Mouse (Mus musculus) T-cell, adult 66 days (primary cell): ENCODE measurements around the gene Scn11a. TPM values are rescaled to one million over a fixed set of nuclear protein-coding genes. Genes with fewer than 3 reads are reported as not detected.

Source experiments
- total RNA-seq, 2 experiments: library from RNA; stranded (reverse); gene quantifications; 3 replicates in 1 of 2; 4 replicates in 1 of 2; pipeline ENCODE4 v1.2.4; 2023

Scn11a gene
- not detected for total RNA-seq

GRCm38 (mm10) chr9:119825297-119825696 is at the start of gene Scn11a:
TSS of gene Scn11a (minus strand) at chr9:119825456.

DNA sequence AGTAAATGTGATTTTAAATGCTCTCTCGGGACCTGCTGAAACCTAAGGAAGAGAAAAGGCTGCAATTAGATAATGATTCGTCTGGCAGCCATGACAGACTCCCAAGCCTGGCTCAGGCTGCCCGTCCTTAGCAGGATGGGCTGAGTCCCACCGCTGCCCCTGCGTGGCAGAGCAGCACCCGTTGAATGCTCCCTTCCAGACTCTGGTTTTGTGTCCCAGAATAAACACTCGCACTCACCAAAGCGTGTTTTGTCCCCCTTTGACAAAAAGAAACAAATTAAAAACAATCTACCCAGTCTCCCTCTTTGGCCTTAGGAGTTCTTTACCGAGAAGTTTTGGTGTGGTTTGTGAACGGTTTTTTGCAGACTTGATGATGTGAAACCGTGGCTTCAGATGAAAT is 106.0 kb downstream of the Scn11a start, which contains the start of gene Scn10a:
Gene Scn10a, minus strand, starts transcription at position 101 of the 400 bp plus-strand sequence.

Other genes with a start within 250 kb of the Scn11a start
- gene Scn5a, start 246.4 kb downstream of the Scn11a start, total RNA-seq = under 1 TPM in 1 of 2 experiments, not detected in 1; 0.06 TPM
- not detected for gene Scn10a, start 106.1 kb downstream of the Scn11a start, total RNA-seq
- 10 to 100 TPM; 62.6 to 69.9 TPM for gene Wdr48, start 69.4 kb upstream of the Scn11a start, total RNA-seq
- gene Gorasp1, start 112.1 kb upstream of the Scn11a start, total RNA-seq = 1 to 10 TPM; 2.4 to 7.0 TPM
- gene Ttc21a, start 112.2 kb upstream of the Scn11a start, total RNA-seq = not detected
- 100 to 1,000 TPM; 117 to 127 TPM for gene Csrnp1, start 159.2 kb upstream of the Scn11a start, total RNA-seq
- gene Xirp1, start 198.1 kb upstream of the Scn11a start, total RNA-seq = not detected
- gene Cx3cr1, start 244.4 kb upstream of the Scn11a start, total RNA-seq = 1 to 10 TPM; 1.4 to 1.5 TPM